Mouse (Mus musculus) G1E-ER4 (cell line): ENCODE results near the gene Arntl2. TPM values are rescaled to one million over a fixed set of nuclear protein-coding genes. Genes with fewer than 3 reads are reported as not detected.

Experiments used
- GATA1 ChIP-seq: IDR thresholded peaks from one replicate; pipeline ENCODE4 v1.8.0; 2012; ENCODE audit warnings: low read length, inconsistent platforms
- polyA plus RNA-seq: library from polyadenylated mRNA; stranded (reverse); fragments of >175 nt; gene quantifications from 2 replicates; pipeline ENCODE4 v1.2.3, GENCODE M21; 2012

Gene Arntl2
- polyA plus RNA-seq, 1 experiment: not detected

- no peak for TF ChIP-seq GATA1
Measured at GRCm38 (mm10) chr6:146768813-146769404, 26.9 kb upstream of the Arntl2 start.

- no peak for TF ChIP-seq GATA1
Measured at GRCm38 (mm10) chr6:146770005-146770745, 25.7 kb upstream of the Arntl2 start.

GRCm38 (mm10) chr6:146770808-146771207 is 25.0 kb upstream of the Arntl2 start:
- no peak for TF ChIP-seq GATA1

GRCm38 (mm10) chr6:146776610-146777389 is 19.1 kb upstream of the Arntl2 start:
- TF ChIP-seq GATA1: no peak

GRCm38 (mm10) chr6:146778055-146778454 is 17.8 kb upstream of the Arntl2 start:
- no peak for TF ChIP-seq GATA1

GRCm38 (mm10) chr6:146781566-146781965 is 14.3 kb upstream of the Arntl2 start:
- TF ChIP-seq GATA1: no peak

GRCm38 (mm10) chr6:146793527-146793926 is 2.3 kb upstream of the Arntl2 start:
- no peak for TF ChIP-seq GATA1

- no peak for TF ChIP-seq GATA1
Measured at GRCm38 (mm10) chr6:146795166-146795923, 510 bp upstream of the Arntl2 start.

GRCm38 (mm10) chr6:146797446-146797845 is 1.6 kb downstream of the Arntl2 start:
- TF ChIP-seq GATA1: no peak

GRCm38 (mm10) chr6:146809991-146810390 is 14.1 kb downstream of the Arntl2 start:
- TF ChIP-seq GATA1: no peak

GRCm38 (mm10) chr6:146813007-146813406 is 17.2 kb downstream of the Arntl2 start:
- TF ChIP-seq GATA1: no peak

- no peak for TF ChIP-seq GATA1
Measured at GRCm38 (mm10) chr6:146820177-146820965, 24.5 kb downstream of the Arntl2 start.

- TF ChIP-seq GATA1: no peak
Measured at GRCm38 (mm10) chr6:146821958-146822357, 26.1 kb downstream of the Arntl2 start.

- TF ChIP-seq GATA1: no peak
Measured at GRCm38 (mm10) chr6:146824727-146825486, 29.1 kb downstream of the Arntl2 start.
